Mouse (Mus musculus) cortical plate, adult 2 months (tissue): ENCODE results near the gene Abcf1.

Experiments used
- CTCF ChIP-seq: fragments of 200-500 bp; IDR thresholded peaks from 2 replicates; pipeline ENCODE4 v1.5.1; 2011; ENCODE audit warnings: mild to moderate bottlenecking, control low read depth, low read length; ENCODE audit not compliant: insufficient read depth; ENCODE audit errors: extremely low read depth
- POLR2A ChIP-seq: fragments of 200-500 bp; IDR thresholded peaks from 2 replicates; pipeline ENCODE4 v1.6.1; 2011; ENCODE audit warnings: mild to moderate bottlenecking, low read length, control low read depth; ENCODE audit not compliant: insufficient read depth; ENCODE audit errors: extremely low read depth

GRCm38 (mm10) chr17:35993675-35994074 lies 24.1 kb upstream of the Abcf1 start:
- peak; percentile 97 for TF ChIP-seq CTCF
- TF ChIP-seq POLR2A, result no peak
